Mouse (Mus musculus) spleen, postnatal 14 days (tissue): ENCODE results near the gene Ctsc.
A peak's percentile ranks its signal among the peaks of the same experiment; 100 is the strongest.
"Not testable (repeated sequence)": the region's sequence is repeated elsewhere in the genome, so short reads cannot be mapped to it uniquely, and the experiment has no call there.

ENCODE experiments used
- DNase-seq, 2 experiments: peaks; one replicate each; pipeline ENCODE4 v3.0.0; 2021 to 2022; ENCODE audit warnings: low spot score in 2 of 2

Ctsc gene

DNA sequence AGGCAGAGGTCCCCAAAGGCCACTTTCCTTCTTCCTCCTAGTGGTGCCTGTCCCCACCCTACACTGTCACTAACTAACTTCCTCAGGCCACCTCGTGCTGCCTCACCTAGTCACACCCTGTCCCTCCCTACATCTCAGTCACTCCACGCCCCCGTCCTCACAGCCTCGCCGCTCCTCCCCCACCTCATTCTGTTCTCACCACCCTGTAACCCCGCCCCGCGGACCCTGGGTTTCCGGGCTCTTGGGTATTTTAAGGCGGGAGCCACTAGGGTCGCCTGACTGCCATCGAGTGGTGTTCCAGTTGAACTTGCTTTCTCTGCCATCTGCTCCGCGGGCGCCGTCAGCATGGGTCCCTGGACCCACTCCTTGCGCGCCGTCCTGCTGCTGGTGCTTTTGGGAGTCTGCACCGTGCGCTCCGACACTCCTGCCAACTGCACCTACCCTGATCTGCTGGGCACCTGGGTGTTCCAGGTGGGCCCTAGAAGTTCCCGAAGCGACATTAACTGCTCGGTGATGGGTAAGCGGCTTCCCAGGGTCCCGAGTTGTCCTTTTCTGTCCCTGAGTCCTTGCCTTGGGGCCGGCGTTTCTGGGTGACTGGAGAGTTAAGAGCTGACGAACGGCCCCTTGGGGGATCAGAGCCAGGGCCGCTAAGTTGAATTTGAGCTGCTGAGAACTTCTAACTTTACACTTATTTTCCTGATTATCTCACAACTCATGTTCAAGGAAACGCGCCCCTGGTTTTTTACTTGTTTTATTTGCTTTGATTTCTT is at the start of gene Ctsc:
TSS of gene Ctsc (plus strand) at position 228 of the 770 bp plus-strand sequence.
- peak; percentile 78 to 85 for DNase-seq

DNA sequence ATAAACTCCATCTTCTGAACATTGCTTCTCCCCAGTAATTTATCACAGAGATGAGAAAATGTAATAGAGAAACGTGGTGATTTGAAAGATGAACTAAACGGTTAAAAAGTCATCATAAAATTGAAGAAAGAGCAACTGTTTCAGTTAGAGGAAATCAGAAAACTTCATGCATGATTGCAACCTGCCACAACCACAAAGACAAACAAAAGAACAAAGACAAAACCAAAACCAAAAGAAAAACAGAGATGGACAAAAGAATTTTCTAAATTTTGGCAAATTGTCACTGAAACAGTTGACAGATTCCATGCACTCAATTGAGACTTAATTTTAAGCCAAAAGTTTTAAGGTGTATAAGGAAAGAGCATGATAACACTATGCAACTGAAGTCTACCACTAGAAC is 48.8 kb upstream of the Ctsc start:
- DNase-seq = no peak

DNA sequence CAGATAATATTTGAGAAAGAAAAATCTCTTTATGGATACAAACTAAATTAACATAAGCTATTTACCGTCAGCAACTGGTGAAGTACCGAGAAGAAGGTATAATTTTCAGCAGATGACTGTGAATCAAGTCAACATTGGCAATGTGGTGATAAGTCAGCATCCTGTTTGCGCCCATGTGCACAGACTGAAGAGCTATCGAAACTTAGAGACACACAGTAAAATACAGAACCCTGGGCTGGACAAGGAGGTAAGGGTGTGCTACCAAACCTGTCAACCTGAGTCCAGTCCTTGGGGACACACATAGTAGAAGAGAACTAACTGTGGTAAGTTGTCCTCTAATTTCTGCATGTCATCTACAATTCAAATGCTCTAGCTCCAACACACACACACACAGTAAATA is 47.8 kb upstream of the Ctsc start:
- no peak for DNase-seq

DNA sequence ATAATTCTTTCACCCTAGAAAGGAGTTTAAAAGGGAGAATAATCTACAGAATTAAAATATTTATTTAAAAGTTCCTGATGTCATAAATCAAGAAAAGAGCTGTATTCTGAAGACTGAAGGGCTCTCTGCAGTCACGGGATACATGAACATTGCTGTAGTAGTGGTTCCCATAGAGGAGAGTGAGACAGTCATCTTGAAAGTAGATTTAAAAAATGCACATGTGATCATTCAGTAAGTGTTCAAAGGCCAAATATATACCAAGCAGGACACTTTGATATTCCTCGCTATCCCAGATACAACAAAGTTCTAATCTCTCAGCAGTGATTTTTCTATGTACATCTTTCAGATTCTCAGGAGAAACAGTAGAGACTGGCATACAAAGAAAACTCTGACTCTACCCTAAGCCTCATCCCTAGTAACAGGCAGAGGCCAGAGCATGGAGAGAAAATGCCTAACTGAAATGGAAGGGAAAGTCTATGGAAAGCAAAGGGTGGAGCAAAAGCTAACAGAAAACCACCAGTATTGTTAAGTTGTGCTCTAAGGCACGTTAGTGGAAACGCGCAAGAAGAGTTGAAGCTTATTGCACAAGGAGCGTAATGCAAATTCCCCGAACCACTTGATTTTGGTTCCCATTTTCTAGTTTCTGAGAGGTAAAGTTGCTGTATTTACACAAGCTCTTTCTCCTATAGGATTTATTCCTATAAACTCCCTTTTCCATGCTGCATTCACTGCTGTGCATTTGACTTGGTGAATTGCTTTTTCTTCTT is 46.9 kb upstream of the Ctsc start:
- no peak for DNase-seq

DNA sequence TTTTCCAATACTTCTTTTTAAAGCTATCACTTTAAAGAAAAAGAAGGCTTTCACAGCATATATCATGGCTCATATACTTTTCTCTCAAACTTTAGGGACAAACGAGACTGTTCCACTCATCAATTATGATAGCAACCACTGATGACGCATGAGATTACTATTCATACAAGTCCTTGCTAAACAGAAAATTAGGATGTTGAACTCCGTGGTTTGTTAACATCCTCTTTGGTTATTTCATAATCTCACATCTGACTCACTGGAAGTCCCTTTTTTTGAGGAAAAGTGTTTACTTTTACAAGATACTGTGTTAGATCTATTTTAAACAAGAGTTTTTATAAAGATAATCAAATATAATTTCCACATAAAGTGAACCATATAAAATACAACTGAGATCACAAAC is 34.8 kb upstream of the Ctsc start:
- no peak for DNase-seq

DNA sequence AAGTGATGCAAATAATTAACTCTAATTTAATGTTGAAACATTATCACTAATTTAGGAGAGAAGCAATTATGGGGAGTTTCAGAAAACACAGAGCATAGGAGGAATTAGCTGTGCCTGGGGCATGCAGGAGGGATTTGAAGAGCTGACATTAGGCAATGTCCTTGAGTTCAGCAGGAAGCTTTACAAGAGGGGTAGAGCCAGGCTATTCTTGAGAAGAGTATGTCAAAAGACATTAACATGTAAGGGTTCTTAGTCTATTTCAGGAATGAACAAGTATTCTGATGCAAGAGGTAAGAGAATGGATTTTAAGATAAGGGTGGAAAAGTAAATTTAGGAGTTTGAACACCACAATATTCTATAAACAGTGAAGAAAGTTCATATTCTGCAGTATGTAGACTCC is 33.4 kb upstream of the Ctsc start:
- DNase-seq = no peak

DNA sequence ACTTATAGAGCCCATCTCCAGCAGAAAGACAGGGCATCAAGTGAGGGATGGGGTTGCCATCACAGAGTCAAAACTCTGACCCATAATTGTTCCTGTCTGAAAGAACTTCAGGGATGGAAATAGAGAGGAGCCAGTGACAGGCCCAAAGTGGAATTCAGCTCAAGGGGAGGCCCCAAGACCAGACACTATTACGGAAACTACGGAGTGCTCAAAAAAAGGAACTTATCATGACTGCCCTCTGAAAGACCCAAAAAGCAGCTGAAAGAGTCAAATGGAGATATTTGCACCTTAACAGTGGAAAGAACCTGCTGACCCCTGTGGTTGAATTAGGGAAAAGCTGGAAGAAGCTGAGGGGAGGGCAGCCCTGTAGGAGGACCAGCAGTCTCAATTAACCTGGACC is 27.5 kb upstream of the Ctsc start:
- not testable (repeated sequence) for DNase-seq

DNA sequence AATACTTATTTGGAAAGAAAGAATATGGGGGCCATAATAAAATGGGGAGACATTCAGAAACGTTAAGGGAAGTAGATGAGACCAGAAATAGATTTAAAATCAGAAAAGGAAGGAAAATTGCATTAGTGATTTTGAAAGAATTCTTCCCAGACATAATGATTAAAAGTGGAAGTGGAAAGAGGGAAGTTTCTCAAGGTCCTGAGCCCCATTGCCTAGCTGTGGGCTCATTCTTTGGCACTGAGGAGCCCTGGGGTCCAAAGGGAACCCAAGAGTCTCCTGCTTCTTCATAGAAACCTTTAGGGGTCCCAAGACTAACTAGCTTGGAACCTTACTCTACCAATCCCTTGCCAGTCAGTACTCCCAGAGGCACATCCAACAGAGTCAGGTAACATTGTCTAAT is 26.4 kb upstream of the Ctsc start:
- no peak for DNase-seq

DNA sequence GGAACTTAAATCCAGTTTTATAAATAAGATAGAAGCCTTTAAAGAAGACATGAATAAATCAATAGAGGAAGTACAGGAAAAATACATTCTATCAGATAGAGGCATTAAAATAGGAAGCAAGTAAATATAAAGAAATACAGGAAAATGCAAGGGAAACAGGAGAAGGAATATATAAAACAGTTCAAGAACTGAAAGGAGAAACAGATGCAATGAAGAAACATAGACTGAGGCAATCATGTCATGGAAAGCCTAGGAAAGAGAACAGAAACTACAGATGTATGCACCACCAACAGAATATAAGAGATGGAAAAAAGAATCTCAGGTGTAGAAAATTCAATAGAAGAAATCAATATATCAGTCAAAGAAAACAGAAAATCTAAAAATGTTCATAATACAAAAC is 25.8 kb upstream of the Ctsc start:
- no peak for DNase-seq

DNA sequence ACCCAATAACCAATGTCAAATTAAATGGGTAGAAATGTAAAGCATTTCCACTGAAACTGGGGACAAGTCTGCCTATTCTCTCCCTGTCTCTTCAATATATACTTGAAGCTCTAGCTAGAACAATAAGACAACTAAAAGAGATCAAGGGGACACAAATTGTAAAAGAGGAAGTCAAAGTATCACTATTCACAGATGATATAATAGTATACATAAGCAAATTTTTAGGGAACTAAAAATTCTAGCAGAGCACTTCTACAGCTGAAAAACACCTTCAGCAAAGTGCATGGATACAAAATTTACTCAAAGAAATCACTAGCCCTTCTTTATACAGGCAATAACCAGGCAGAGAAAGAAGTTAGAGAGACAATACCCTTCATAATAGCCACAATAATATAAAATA is 23.0 kb upstream of the Ctsc start:
- no peak for DNase-seq

DNA sequence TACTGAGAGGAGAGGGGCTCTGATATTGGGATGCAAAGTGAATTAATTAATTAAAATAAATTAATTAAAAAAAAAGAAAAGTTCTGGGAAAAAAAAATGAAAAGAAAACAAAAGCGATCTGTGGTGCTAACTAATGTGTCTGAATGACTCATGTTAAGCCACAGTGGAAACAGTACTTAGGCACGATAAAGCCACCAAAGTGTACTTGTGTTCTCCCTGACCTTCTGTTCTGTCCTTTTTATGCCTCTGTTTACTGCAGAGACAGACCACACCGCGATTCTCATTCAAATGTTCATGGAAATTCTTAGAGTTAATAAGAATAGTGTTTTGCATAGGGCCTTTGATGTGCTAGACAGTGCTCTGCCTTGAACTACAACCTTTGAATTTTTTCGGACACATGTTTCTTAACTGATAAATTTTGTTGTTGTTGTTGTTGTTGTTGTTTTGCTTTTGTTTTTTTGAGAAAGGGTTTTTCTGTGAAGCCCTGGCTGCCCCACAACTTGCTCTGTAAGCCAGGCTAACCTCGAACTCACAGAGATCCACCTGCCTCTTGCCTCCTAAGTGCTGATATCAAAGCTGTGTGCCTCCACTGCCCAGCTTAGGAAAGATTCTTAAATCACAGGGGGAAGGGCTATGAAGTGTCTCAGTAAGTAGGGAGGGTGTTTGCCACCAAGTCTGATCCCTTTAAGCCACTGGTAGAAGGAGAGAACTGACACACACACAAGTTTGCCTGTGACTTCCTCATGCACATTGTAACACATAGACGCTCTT is 18.5 kb upstream of the Ctsc start:
- no peak for DNase-seq

DNA sequence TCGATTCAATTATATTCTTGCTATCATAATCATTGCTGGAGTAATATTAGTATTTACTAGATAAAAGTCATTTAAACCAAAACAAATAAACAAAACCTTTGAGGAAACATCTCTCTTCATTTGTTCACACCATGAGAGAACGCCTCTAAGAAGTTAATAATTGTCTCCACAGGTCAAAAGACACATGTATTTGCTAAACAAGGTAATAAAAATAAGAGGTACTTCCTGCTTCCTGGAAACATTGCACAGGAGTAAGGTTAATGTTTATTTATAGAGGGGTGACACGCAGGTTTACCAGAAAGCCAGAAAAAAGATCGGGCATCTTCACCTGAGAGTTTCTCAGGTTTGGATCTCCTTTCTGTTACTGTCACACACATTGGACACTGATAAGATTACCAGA is 16.1 kb upstream of the Ctsc start:
- DNase-seq = no peak

DNA sequence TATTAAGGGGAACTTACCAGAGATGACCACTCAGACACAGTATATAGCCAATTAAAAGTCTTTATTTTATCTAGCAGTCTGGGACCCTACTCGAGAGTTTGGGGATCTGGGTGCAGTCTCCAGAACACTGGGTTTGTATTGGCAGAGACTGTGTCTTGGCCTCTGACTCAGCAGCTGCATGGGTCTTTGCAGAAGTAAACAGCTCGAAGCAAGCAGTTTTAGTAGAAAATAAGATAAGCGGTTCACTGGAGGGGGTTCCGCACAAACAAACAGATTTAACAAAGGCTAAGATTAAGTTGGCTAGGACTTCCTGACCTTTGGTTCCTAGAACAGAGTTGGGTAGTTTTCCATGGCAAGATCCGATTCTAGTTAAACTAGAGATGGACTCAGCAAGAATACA is 13.0 kb upstream of the Ctsc start:
- no peak for DNase-seq

DNA sequence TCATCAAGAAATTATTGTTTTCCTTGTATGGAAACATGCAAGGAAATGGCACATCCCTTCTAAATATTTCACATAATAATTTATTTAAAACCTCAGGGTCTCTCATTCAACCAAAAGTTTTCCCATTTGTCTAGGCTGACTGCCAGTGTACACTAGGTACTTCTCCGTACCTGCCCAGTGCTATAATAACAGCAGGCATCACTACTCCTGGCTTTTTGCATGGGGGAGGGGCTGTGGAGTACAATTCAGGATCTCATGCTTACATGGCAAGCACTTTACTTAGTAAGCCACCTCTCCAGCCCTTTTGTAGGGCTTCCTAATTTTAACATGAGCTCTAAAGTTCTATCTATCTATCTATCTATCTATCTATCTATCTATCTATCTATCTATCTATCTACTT is 8.0 kb upstream of the Ctsc start:
- no peak for DNase-seq

DNA sequence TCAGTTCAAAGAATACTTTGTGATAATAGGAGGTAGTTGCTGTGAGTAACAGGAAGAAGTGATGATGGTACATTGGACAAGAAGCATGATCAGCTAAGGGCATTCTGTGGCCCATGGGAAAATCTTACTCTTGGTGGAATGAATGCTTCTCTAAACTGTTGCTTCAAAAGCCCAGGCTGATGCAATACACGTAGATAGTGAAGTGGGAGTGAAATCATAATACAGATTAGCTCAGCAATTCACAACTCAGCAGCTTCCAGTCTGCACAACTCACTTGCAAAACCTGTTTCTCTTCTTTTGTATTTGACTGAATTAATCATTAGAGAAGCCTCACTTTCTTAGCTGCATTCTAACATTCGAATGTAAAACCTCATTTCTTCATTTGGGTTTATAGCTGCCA is 6.4 kb upstream of the Ctsc start:
- DNase-seq = no peak

DNA sequence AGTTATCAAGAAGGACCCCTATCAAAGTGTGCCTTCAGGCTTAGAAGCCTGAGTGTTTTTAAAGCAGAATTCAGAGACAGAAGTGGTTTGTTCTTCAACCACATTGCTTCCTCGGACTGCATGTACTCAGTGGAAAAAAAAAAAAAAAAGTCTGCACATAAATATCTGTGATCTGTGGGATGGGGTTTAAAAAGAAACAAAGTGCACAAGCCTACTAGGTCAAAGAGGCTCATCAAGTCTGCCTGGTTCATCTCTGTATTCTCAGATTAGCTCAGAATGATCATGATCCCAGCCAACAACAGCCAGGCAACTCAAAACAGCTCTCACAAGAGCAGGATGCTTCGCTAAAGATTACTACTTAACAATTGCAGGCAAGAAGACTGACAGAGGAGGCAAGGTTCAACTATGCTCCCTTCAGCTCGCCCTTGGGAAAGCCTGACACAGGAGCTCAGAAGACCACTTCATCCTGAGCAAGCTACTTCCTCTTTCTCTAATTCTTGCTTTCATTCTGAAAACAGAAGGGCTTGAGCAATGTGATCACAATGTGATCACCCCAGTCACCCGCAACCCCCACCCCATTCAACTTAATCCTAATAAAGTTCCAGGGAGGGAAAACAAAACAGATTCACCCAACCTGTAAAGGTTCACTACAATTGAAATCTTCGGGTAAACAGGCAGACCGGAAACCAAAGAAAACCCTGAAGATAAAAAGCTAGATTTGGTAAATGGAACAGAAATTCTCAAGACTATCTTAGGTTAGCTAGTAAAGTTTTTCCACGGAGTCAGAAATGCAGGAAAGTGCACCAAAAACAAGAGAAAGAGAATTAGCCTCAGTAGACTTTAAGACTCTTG is 745 bp upstream of the Ctsc start:
- DNase-seq = no peak

DNA sequence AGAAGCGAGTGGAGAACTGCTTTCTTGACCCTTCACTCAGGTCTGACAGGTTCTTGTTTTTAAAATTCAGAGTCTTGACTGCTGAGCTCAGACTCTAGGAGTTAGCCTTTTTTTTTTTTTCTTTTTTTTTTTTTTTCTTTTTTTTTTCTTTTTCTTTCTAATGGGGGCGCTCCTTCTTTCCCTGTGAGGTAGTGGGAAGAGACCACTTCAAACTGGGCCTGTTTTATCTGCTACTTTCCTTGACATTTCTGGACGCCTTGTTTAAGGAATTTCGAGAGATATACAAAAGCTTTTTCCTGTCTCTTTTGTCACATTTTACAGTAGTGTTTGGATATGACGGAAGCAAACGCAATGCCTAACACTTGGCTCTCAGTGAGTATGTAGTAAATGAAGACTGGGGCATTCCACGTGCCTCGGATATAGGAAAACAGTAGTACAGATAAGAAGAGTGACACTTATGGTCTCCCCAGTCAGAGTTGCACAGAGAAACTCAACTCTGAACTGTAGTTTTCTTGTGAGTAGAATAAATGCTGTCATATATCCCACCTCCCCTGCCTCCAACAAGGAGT is 827 bp downstream of the Ctsc start:
- no peak for DNase-seq

DNA sequence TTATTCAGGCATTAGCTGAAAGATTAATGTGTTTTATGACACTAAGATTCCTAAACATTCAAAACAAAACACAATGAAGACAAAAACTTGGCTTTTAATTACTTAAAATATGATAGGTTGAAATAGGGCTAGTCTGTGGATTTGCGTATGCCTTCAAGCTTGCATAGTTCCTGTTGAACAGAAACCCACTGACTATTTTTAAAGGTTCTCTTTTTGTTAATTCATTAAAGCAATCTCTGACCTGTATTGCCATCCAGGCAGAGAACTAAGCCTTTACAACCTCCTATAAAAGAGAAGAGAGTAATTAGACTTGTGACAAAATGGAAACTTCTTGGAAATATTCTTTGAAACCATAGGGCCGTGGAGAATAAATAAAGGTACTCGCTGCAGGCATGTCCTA is 7.4 kb downstream of the Ctsc start:
- DNase-seq = no peak

DNA sequence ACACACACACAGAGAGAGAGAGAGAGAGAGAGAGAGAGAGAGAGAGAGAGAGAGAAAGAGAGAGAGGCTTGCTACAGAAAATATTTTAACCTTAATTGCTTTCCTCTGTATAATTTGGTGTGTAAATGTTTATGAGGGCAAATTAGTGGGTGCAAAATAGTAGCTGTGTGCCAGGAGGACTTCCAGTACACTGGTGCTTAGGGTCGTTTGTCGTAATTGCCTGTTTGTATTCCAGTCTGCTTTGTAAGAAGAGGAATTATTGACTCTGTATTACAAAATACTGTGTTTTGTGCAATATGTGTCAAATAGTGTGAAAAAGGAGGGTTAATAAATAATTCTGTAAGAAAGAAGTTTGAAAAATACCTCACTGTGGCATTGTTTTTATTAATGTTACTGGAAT is 13.2 kb downstream of the Ctsc start:
- no peak for DNase-seq

DNA sequence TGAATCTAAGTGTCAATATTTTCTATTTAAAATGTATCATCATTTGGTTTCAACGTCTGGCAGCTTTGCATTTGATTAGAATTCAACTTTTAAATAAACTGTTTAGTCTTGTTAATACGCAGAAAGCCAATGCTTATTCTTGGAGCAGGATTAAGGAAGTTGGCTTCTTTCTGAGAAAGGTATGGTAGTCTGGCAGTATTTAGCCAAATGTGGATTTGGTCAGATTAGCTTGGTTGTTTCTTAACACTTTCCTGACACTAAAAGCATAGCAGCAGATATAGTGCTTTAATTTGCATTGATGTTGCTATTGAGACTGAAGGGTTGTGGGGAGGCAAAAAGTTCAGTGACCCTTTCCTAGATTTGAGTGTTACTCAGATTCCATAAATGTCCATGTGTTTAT is 14.2 kb downstream of the Ctsc start:
- no peak for DNase-seq

DNA sequence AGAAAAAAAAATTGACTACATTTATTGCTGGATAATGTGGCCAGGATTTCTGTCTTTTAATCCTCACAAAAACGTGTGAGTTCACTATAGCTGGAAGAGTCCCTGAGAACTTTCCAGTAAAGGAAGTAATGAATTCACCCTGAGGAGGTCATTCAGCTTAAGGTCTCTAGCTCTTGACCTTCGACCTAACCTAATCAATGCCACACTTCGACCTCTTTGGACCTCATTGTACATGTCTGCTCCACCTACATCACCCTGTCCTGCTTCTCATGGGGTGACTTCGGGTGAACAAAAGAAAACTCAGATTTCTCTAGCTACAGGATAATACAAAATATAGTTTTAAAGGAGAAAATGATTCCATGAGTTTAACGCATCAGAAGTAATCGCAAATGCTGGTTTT is 16.0 kb downstream of the Ctsc start:
- no peak for DNase-seq
